Mouse (Mus musculus) MEL (cell line): ENCODE measurements at regions not wholly inside any gene's neighbourhood (a gene's known extent, or its start where the extent isn't known, plus 50 kb on each side); places are given as distances from the start of the nearest gene placed in this dataset.

ENCODE experiments used
- DNase-seq: peaks from one replicate; pipeline ENCODE4 v3.0.0; 2011; ENCODE audit warnings: low read depth, low spot score
- H3K27ac ChIP-seq: 2 replicates; pipeline ENCODE4 v1.5.1; 2012; ENCODE audit warnings: low read depth, mild to moderate bottlenecking, control low read depth, low read length, moderate library complexity; ENCODE audit not compliant: control insufficient read depth
- H3K27me3 ChIP-seq, 2 experiments: fragments of 150-350 bp in 1 of 2; sonication (generic) in 1 of 2; 2 replicates each; pipeline ENCODE4 v1.6.1; 2012; ENCODE audit warnings: low read length in 2 of 2, mild to moderate bottlenecking in 2 of 2, improper control_type of control experiment in 1 of 2, moderate library complexity in 1 of 2; ENCODE audit not compliant: insufficient read depth in 2 of 2, control insufficient read depth in 1 of 2
- H3K36me3 ChIP-seq, 2 experiments: 2 replicates each; pipeline ENCODE4 v1.6.1; 2012 to 2014; ENCODE audit warnings: low read length in 2 of 2, improper control_type of control experiment in 1 of 2, inconsistent platforms in 1 of 2, mild to moderate bottlenecking in 1 of 2; ENCODE audit not compliant: insufficient read depth in 2 of 2, control insufficient read depth in 1 of 2
- H3K4me1 ChIP-seq, 2 experiments: fragments of 150-350 bp in 1 of 2; sonication (generic) in 1 of 2; 2 replicates each; pipeline ENCODE4 v1.6.1; 2012; ENCODE audit warnings: low read length in 2 of 2, improper control_type of control experiment in 1 of 2, mild to moderate bottlenecking in 1 of 2; ENCODE audit not compliant: insufficient read depth in 2 of 2, control insufficient read depth in 1 of 2
- H3K4me3 ChIP-seq, 2 experiments: fragments of 150-350 bp in 1 of 2; sonication (generic) in 1 of 2; 2 replicates each; pipeline ENCODE4 v1.5.1; 2012; ENCODE audit warnings: low read depth in 2 of 2, low read length in 2 of 2, mild to moderate bottlenecking in 2 of 2, moderate library complexity in 2 of 2, control low read depth in 1 of 2, improper control_type of control experiment in 1 of 2; ENCODE audit not compliant: control insufficient read depth in 1 of 2, insufficient read depth in 1 of 2
- H3K79me2 ChIP-seq: 2 replicates; pipeline ENCODE4 v1.6.1; 2012; ENCODE audit warnings: mild to moderate bottlenecking, low read length, moderate library complexity; ENCODE audit not compliant: control insufficient read depth, poor library complexity, insufficient read depth
- H3K9ac ChIP-seq: 2 replicates; pipeline ENCODE4 v1.6.1; 2012; ENCODE audit warnings: low read depth, mild to moderate bottlenecking, control low read depth, low read length, moderate library complexity; ENCODE audit not compliant: control insufficient read depth, poor library complexity, severe bottlenecking
- H3K9me3 ChIP-seq: fragments of 150-350 bp; sonication (generic); replicated peaks from 2 replicates; pipeline ENCODE4 v1.6.1; 2012; ENCODE audit warnings: mild to moderate bottlenecking, low read length, improper control_type of control experiment, moderate library complexity; ENCODE audit not compliant: insufficient read depth
- CHD1 ChIP-seq: IDR thresholded peaks from 2 replicates; pipeline ENCODE4 v1.6.1; 2012; ENCODE audit warnings: low read depth, mild to moderate bottlenecking, inconsistent platforms, low read length, improper control_type of control experiment
- CTCF ChIP-seq, 3 experiments: IDR thresholded peaks in 2 of 3; conservative IDR thresholded peaks in 1 of 3; 2 replicates each; pipeline ENCODE4 v1.5.1; 2011 to 2012; ENCODE audit warnings: low read length in 3 of 3, low read depth in 2 of 3, mild to moderate bottlenecking in 2 of 3, improper control_type of control experiment in 1 of 3, inconsistent platforms in 1 of 3, mixed read lengths in 1 of 3, moderate library complexity in 1 of 3; ENCODE audit not compliant: control insufficient read depth in 1 of 3, insufficient read depth in 1 of 3, poor library complexity in 1 of 3, severe bottlenecking in 1 of 3
- MAFK ChIP-seq: IDR thresholded peaks from 2 replicates; pipeline ENCODE4 v1.6.1; 2011; ENCODE audit warnings: low read depth, mild to moderate bottlenecking, low read length, improper control_type of control experiment, borderline replicate concordance
- NELFE ChIP-seq: IDR thresholded peaks from 2 replicates; pipeline ENCODE4 v1.6.1; 2011; ENCODE audit warnings: low read depth, low read length, improper control_type of control experiment
- POLR2AphosphoS2 ChIP-seq: IDR thresholded peaks from 2 replicates; pipeline ENCODE4 v1.6.1; 2011; ENCODE audit warnings: low read length, improper control_type of control experiment
- RAD21 ChIP-seq: IDR thresholded peaks from 2 replicates; pipeline ENCODE4 v1.6.1; 2011; ENCODE audit warnings: mild to moderate bottlenecking, low read depth, low read length, improper control_type of control experiment
- SMC3 ChIP-seq: IDR thresholded peaks from 2 replicates; pipeline ENCODE4 v1.6.1; 2011; ENCODE audit warnings: low read depth, low read length, improper control_type of control experiment
- TAL1 ChIP-seq: IDR thresholded peaks from 2 replicates; pipeline ENCODE4 v1.6.1; 2012; ENCODE audit warnings: mild to moderate bottlenecking, inconsistent platforms, low read length, moderate library complexity, mixed read lengths
- TBP ChIP-seq: IDR thresholded peaks from 2 replicates; pipeline ENCODE4 v1.8.0; 2011; ENCODE audit warnings: low read depth, low read length, improper control_type of control experiment
- TCF12 ChIP-seq: IDR thresholded peaks from 2 replicates; pipeline ENCODE4 v1.6.1; 2014; ENCODE audit warnings: low read depth, mild to moderate bottlenecking, inconsistent platforms, low read length, improper control_type of control experiment, moderate library complexity
- UBTF ChIP-seq: IDR thresholded peaks from 2 replicates; pipeline ENCODE4 v1.6.1; 2012; ENCODE audit warnings: low read depth, mild to moderate bottlenecking, inconsistent platforms, low read length, improper control_type of control experiment, moderate library complexity, borderline replicate concordance; ENCODE audit not compliant: insufficient read depth
- USF1 ChIP-seq: IDR thresholded peaks from 2 replicates; pipeline ENCODE4 v1.6.1; 2014; ENCODE audit warnings: low read depth, mild to moderate bottlenecking, inconsistent platforms, low read length, improper control_type of control experiment, moderate library complexity
- USF2 ChIP-seq, 2 experiments: IDR thresholded peaks; 2 replicates each; pipeline ENCODE4 v1.6.1; 2011 to 2012; ENCODE audit warnings: improper control_type of control experiment in 2 of 2, low read length in 2 of 2, borderline replicate concordance in 1 of 2, inconsistent platforms in 1 of 2, low read depth in 1 of 2, mild to moderate bottlenecking in 1 of 2; ENCODE audit not compliant: insufficient read depth in 1 of 2
- ZC3H11A ChIP-seq: IDR thresholded peaks from 2 replicates; pipeline ENCODE4 v1.6.1; 2012; ENCODE audit warnings: low read depth, mild to moderate bottlenecking, inconsistent platforms, low read length, improper control_type of control experiment
- ZKSCAN1 ChIP-seq: IDR thresholded peaks from 2 replicates; pipeline ENCODE4 v1.6.1; 2012; ENCODE audit warnings: low read depth, mild to moderate bottlenecking, inconsistent platforms, low read length, improper control_type of control experiment, moderate library complexity

DNA sequence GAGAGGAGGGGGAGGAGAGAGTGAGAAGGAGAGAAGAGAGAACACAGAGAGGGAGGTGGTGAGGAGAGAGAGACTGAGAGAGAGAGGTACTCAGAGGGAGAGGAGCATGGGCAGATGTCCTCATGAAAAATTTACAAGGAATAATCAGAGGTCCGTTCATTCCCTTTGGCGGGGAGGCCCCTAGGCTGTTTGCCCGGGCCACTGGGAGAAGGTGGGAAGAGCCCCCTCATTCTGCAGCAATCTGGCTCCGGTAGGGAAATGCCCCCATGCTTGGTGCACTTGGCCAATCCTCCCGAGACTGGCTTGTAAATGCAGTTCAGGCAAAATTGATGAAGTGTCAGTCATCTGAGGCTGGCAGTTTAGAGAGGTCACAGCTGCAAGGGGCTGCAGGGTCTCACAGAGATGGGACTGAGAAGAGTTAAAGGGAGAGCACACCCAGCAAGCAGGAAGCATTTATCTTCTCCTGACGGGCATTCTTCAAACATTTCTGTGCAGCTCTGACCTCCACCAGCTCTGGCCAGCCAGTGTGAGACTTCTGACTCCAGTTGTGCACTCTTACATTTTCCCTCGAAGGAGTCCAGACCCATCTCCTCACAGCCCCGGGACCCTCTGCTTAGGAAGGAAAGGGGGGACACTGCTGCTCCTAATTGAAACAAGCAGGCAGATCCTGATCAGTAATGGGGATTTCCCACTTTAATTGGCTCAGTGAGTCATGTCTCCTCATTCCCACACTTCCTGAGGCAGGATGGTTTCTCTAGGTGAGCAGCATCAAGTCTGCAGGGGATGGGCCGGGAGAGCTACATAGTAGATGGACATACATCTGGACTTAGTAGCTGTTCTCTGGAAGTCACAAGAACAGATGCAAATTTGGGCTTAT, 65.5 kb downstream of the Cmpk2 start:
- TF ChIP-seq CHD1 (no peak), ZC3H11A (no peak), USF2 (IDR thresholded peaks at IDR 0.05; ENCODE audit: borderline replicate concordance in 1 of 2, insufficient read depth in 1 of 2, low read depth in 1 of 2, low read length in 2 of 2) (no peak)
- Histone ChIP-seq H3K36me3 (no peaks in the 10 kb centered on the region), H3K4me3 (no peak overlapping the region), H3K27me3 (no peaks in the 10 kb centered on the region), H3K4me1 (no peaks in the 10 kb centered on the region), H3K9me3 (no peaks in the 10 kb centered on the region), H3K9ac (no peak overlapping the region), H3K79me2 (no peaks in the 10 kb centered on the region), H3K27ac (no peak overlapping the region)
- DNase-seq = no peak

DNA sequence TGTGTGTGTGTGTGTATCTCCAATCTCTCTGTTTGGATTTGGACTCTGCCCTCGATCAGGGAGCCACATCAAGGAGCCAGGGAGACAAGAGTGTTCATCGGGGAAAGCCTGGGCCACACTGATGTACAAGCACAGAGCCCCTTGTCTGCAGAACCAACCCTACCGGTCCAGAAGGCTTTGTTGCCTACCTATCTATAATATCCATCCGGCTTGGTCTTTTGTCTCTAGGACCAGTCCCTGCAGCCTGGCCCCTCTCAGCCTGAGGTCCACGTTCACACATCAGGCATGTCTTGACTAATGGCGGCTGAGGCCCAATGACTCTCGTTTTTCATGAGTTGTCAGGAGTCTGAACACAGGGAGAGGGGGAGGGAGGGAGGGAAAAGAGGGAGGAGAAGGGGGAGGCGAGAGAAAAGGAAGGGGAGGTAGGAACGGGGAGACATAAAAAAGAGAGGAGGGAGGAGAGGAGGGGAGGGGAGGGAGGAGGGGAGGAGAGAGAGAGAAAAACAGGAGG, 64.7 kb downstream of the Cmpk2 start:
- Histone ChIP-seq H3K4me1 (no peaks in the 10 kb centered on the region), H3K27ac (no peak overlapping the region), H3K36me3 (no peaks in the 10 kb centered on the region), H3K4me3 (no peak overlapping the region), H3K79me2 (no peaks in the 10 kb centered on the region), H3K27me3 (no peaks in the 10 kb centered on the region), H3K9me3 (no peaks in the 10 kb centered on the region), H3K9ac (no peak overlapping the region)
- no peak for TF ChIP-seq RAD21
- no peak for TF ChIP-seq NELFE
- no peak for TF ChIP-seq ZKSCAN1
- TF ChIP-seq USF1 = no peak
- TF ChIP-seq TCF12 = no peak
- TF ChIP-seq UBTF = no peak
- no peak for TF ChIP-seq TBP
- no peak for TF ChIP-seq POLR2AphosphoS2
- no peak for DNase-seq

DNA sequence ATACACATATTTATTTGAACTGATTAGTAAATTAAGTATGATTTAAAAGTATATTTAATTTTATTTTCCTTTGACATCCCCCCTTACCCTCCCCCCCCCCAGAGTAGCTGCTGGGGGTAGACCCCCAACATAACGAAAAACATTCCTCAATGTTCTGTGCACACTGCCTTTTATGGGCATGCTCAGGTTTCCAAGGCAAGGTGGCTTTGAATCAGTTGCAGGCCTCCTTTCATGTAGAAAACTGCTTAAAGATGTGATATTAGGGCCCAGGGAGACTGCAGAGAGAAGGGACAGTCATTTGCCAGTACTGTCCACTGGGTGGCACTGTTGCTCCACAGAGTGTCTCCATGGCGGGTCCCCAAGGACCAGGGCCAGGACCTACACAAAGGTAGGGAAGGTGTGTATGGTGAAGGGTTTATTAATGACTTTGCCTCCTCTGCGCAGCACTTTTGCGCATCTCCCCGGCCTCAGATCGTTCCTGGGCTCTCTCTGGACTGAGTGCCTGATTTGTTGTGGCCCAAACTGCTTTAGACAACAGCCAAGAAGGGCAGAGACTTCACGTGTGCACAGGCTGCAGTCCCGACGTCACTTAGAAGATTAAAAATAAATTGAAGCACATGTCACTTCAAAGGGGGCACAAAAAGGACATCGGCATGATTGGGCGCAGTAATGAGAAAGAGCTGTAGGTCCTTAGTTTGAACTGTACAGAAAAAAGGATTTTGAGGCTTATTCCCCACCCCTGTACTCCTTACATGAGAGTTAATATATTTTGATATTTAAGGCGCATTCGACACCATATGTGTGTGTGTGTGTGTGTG, 64.0 kb downstream of the Cmpk2 start:
- no peaks in the 10 kb centered on the region for H3K79me2 ChIP-seq
- H3K4me1 ChIP-seq = no peaks in the 10 kb centered on the region
- H3K36me3 ChIP-seq = no peaks in the 10 kb centered on the region
- H3K9me3 ChIP-seq = no peaks in the 10 kb centered on the region
- no peak for TF ChIP-seq MAFK
- peak; percentile 36; the same call in 1 of the 2 replicates for TF ChIP-seq ZC3H11A
- TF ChIP-seq SMC3 = peak; percentile 54
- TF ChIP-seq TAL1 = no peak
- TF ChIP-seq RAD21 = peak; percentile 65
- TF ChIP-seq CTCF (IDR thresholded peaks at IDR 0.05 in 2 of 3, conservative IDR thresholded peaks at IDR 0.05 in 1 of 3; ENCODE audit: control insufficient read depth in 1 of 3, insufficient read depth in 1 of 3, low read depth in 2 of 3, low read length in 3 of 3, poor library complexity in 1 of 3, severe bottlenecking in 1 of 3) = peak; percentile 59 to 71 (median 71)
- no peak overlapping the region for H3K4me3 ChIP-seq
- no peak overlapping the region for H3K27ac ChIP-seq
- peak; percentile 40 for DNase-seq
- no peaks in the 10 kb centered on the region for H3K27me3 ChIP-seq
- H3K9ac ChIP-seq = no peak overlapping the region
